Mouse (Mus musculus) forebrain, postnatal 0 days (tissue): ENCODE data around the gene 0610012G03Rik. TPM values are rescaled to one million over a fixed set of nuclear protein-coding genes. Genes with fewer than 3 reads are reported as not detected.

Experiments
- ATAC-seq: fragments of 200-750 bp; cut with Nextera tagmentation; 2 replicates; pipeline ENCODE4 v1.8.0; 2017; ENCODE audit warnings: mild to moderate bottlenecking, moderate library complexity
- DNase-seq: peaks from one replicate; pipeline ENCODE4 v3.0.0-alpha.2; 2015
- H3K27ac ChIP-seq: fragments of 300-500 bp; sonication (generic); 2 replicates; pipeline ENCODE4 v1.5.1; 2014; ENCODE audit warnings: low read depth, mild to moderate bottlenecking, antibody characterized with exemption, low read length, moderate library complexity, mixed read lengths
- H3K27me3 ChIP-seq: fragments of 300-500 bp; sonication (generic); 2 replicates; pipeline ENCODE4 v1.6.1; 2014; ENCODE audit warnings: mild to moderate bottlenecking, low read length, mixed read lengths; ENCODE audit not compliant: insufficient read depth
- H3K36me3 ChIP-seq: fragments of 300-500 bp; sonication (generic); 2 replicates; pipeline ENCODE4 v1.6.1; 2014; ENCODE audit warnings: mild to moderate bottlenecking, moderate library complexity; ENCODE audit not compliant: insufficient read depth
- H3K4me1 ChIP-seq: fragments of 300-500 bp; sonication (generic); 2 replicates; pipeline ENCODE4 v1.6.1; 2014; ENCODE audit warnings: antibody characterized with exemption; ENCODE audit not compliant: insufficient read depth
- H3K4me2 ChIP-seq: fragments of 300-500 bp; sonication (generic); 2 replicates; pipeline ENCODE4 v1.6.1; 2014; ENCODE audit warnings: low read depth, mild to moderate bottlenecking, moderate library complexity
- H3K4me3 ChIP-seq: fragments of 300-500 bp; sonication (generic); 2 replicates; pipeline ENCODE4 v1.5.1; 2014; ENCODE audit warnings: low read depth, low read length, mixed read lengths
- H3K9ac ChIP-seq: fragments of 300-500 bp; sonication (generic); 2 replicates; pipeline ENCODE4 v1.6.1; 2014; ENCODE audit warnings: mild to moderate bottlenecking
- H3K9me3 ChIP-seq: fragments of 300-500 bp; sonication (generic); 2 replicates; pipeline ENCODE4 v1.6.1; 2016; ENCODE audit warnings: low read length
- CTCF ChIP-seq: sonication (generic); IDR thresholded peaks from 2 replicates; pipeline ENCODE4 v1.5.1; 2016; ENCODE audit warnings: antibody characterized with exemption, control low read depth, low read depth
- WGBS: fragments of 180-500 bp; shearing (Covaris S2); extraction: QIAGEN DNeasy Blood & Tissue Kit; methylation state at CpG from one replicate; pipeline ENCODE4 v1.1.7; 2014; 5-methylcytosine and 5-hydroxymethylcytosine counted together
- polyA plus RNA-seq: library from polyadenylated mRNA; unstranded; fragments of >200 nt; fragmentation: Nextera tagmentation; extraction: Ambion mirVana; gene quantifications from 2 replicates; pipeline ENCODE4 v1.2.1, GENCODE M21; 2015
- total RNA-seq: library from RNA; depleted of rRNA; stranded (reverse); fragments of >200 nt; gene quantifications from 2 replicates; pipeline ENCODE4 v1.2.3, GENCODE M21; 2014

Gene 0610012G03Rik
- total and polyA plus RNA-seq, 2 experiments from 2014 or later: 81.0 to 151 TPM

- H3K36me3 ChIP-seq: peaks cover 6% of the 10 kb centered on the region; the same call in 1 of the 2 replicates
- no peak overlapping the region for H3K4me3 ChIP-seq
- 0 out of 2 replicates have a peak overlapping the region, but pooled peaks have one; percentile 13 for H3K4me2 ChIP-seq
- TF ChIP-seq CTCF: peak; percentile 88
- no peaks in the 10 kb centered on the region for H3K27me3 ChIP-seq
- H3K27ac ChIP-seq: no peak overlapping the region
- peak; percentile 80 for DNase-seq
- peak; percentile 39; the same call in 1 of the 2 replicates for ATAC-seq
- peaks cover 16% of the 10 kb centered on the region for H3K4me1 ChIP-seq
- no peaks in the 10 kb centered on the region for H3K9me3 ChIP-seq
- WGBS: 8% methylated on average over 10 of the region's 10 CpGs
- no peak overlapping the region for H3K9ac ChIP-seq
These were observed 4.3 kb downstream of the 0610012G03Rik start for GRCm38 (mm10) chr16:31943980-31944379.

- Histone ChIP-seq H3K4me3 (no peak overlapping the region), H3K4me2 (no peak overlapping the region), H3K9ac (no peak overlapping the region), H3K9me3 (no peaks in the 10 kb centered on the region), H3K27me3 (no peaks in the 10 kb centered on the region), H3K4me1 (0 out of 2 replicates have a peak, but pooled peaks cover 5% of the 10 kb centered on the region), H3K36me3 (peaks cover 6% of the 10 kb centered on the region; the same call in 1 of the 2 replicates), H3K27ac (no peak overlapping the region)
- 74% methylated on average over 2 of the region's 2 CpGs for WGBS
- DNase-seq (no peak), ATAC-seq (no peak)
- TF ChIP-seq CTCF: no peak
These were observed 7.7 kb downstream of the 0610012G03Rik start for GRCm38 (mm10) chr16:31940586-31940985.

GRCm38 (mm10) chr16:31938856-31939255 is 9.4 kb downstream of the 0610012G03Rik start:
- no peak overlapping the region for H3K4me2 ChIP-seq
- no peaks in the 10 kb centered on the region for H3K27me3 ChIP-seq
- no peaks in the 10 kb centered on the region for H3K9me3 ChIP-seq
- no peak for ATAC-seq
- no peak overlapping the region for H3K9ac ChIP-seq
- H3K27ac ChIP-seq: no peak overlapping the region
- peaks cover 14% of the 10 kb centered on the region; the same call in 1 of the 2 replicates for H3K4me1 ChIP-seq
- DNase-seq: no peak
- WGBS: 75% methylated on average over 6 of the region's 6 CpGs
- no peaks in the 10 kb centered on the region for H3K36me3 ChIP-seq
- no peak for TF ChIP-seq CTCF
- no peak overlapping the region for H3K4me3 ChIP-seq

GRCm38 (mm10) chr16:31936568-31936967 is 11.7 kb downstream of the 0610012G03Rik start:
- Histone ChIP-seq H3K27ac (no peak overlapping the region), H3K4me2 (no peak overlapping the region), H3K27me3 (no peaks in the 10 kb centered on the region), H3K36me3 (no peaks in the 10 kb centered on the region), H3K4me1 (peaks cover 20% of the 10 kb centered on the region), H3K9ac (no peak overlapping the region), H3K4me3 (no peak overlapping the region), H3K9me3 (no peaks in the 10 kb centered on the region)
- 0 out of 2 replicates have a peak, but pooled peaks have one; percentile 10 for TF ChIP-seq CTCF
- 86% methylated on average over 4 of the region's 4 CpGs for WGBS
- DNase-seq (no peak), ATAC-seq (no peak)

- whole genome bisulfite sequencing: 4% methylated on average over 36 of the region's 36 CpGs
- Histone ChIP-seq H3K4me3 (peak overlapping the region; percentile 47), H3K4me2 (peak overlapping the region; percentile 97), H3K36me3 (no peaks in the 10 kb centered on the region), H3K27me3 (no peaks in the 10 kb centered on the region), H3K9me3 (no peaks in the 10 kb centered on the region), H3K9ac (peak overlapping the region; percentile 83), H3K4me1 (peaks cover 20% of the 10 kb centered on the region), H3K27ac (peak overlapping the region; percentile 96; the same call in 1 of the 2 replicates)
- peak; percentile 62 for DNase-seq
- ATAC-seq: no peak
- TF ChIP-seq CTCF: no peak
These were observed 13.0 kb downstream of the 0610012G03Rik start for GRCm38 (mm10) chr16:31935091-31935979.

GRCm38 (mm10) chr16:31934550-31935010 is 13.7 kb downstream of the 0610012G03Rik start:
- Histone ChIP-seq H3K9me3 (no peaks in the 10 kb centered on the region), H3K4me2 (peak overlapping the region; percentile 97), H3K4me3 (peak overlapping the region; percentile 47), H3K27me3 (no peaks in the 10 kb centered on the region), H3K36me3 (no peaks in the 10 kb centered on the region), H3K4me1 (peaks cover 20% of the 10 kb centered on the region), H3K9ac (peak overlapping the region; percentile 83), H3K27ac (peak overlapping the region; percentile 96)
- 20% methylated on average over 13 of the region's 13 CpGs for WGBS
- DNase-seq (no peak), ATAC-seq (no peak)
- TF ChIP-seq CTCF: no peak
